Mouse (Mus musculus) embryonic fibroblast, embryonic 13.5 days (primary cell): Measurements from ENCODE around the gene Cxcl10.

Experiments
- CTCF ChIP-seq: IDR thresholded peaks from 2 replicates; pipeline ENCODE4 v1.5.1; 2011; ENCODE audit warnings: mild to moderate bottlenecking, control low read depth, low read length, moderate library complexity, borderline replicate concordance; ENCODE audit not compliant: insufficient read depth
- POLR2A ChIP-seq: IDR thresholded peaks from 2 replicates; pipeline ENCODE4 v1.6.1; 2011; ENCODE audit warnings: low read depth, mild to moderate bottlenecking, control low read depth, low read length, moderate library complexity

GRCm38 (mm10) chr5:92381550-92382348 is 33.1 kb upstream of the Cxcl10 start:
- TF ChIP-seq CTCF (peak; percentile 39; the same call in 1 of the 2 replicates), POLR2A (no peak)
